Mouse (Mus musculus): Measurements from ENCODE around the gene Gk5. TPM values are rescaled to one million over a fixed set of nuclear protein-coding genes. Genes with fewer than 3 reads are reported as not detected.
A peak's percentile ranks its signal among the peaks of the same experiment; 100 is the strongest.

The Gk5 gene
- total and polyA plus RNA-seq, 3 experiments, result 2.0 to 2.4 (median 2.2) TPM

- Histone ChIP-seq H3K4me1 (ENCODE audit: control insufficient read depth in 1 of 2, insufficient read depth in 2 of 2) (peaks cover 0 to 3% of the 10 kb centered on the region in 2 experiments; a peak in 1 of 4 replicates), H3K27ac (ENCODE audit: insufficient read depth, low read depth) (no peak overlapping the region), H3K79me2 (replicated peaks; ENCODE audit: control insufficient read depth, extremely low read depth, insufficient read depth, poor library complexity, severe bottlenecking) (no peaks in the 10 kb centered on the region), H3K9me3 (replicated peaks; ENCODE audit: low read length) (no peaks in the 10 kb centered on the region), H3K9ac (ENCODE audit: insufficient read depth, low read depth) (no peak overlapping the region), H3K4me3 (replicated peaks in 1 of 3; ENCODE audit: low read depth in 2 of 3, low read length in 2 of 3, poor library complexity in 1 of 3) (no peak overlapping the region), H3K36me3 (replicated peaks in 1 of 2; ENCODE audit: control insufficient read depth in 1 of 2, insufficient read depth in 1 of 2, low read length in 1 of 2) (no peaks in the 10 kb centered on the region), H3K27me3 (replicated peaks) (no peaks in the 10 kb centered on the region), H3K4me2 (ENCODE audit: insufficient read depth, low read depth, poor library complexity, severe bottlenecking) (no peak overlapping the region)
- no peak for DNase-seq (ENCODE audit: extremely low read depth)
- TF ChIP-seq MAFK (IDR thresholded peaks at IDR 0.05; ENCODE audit: insufficient replicate concordance, low read length) (no peak), UBTF (IDR thresholded peaks at IDR 0.05; ENCODE audit: low read depth, low read length) (no peak), PAX5 (IDR thresholded peaks at IDR 0.05; ENCODE audit: low read length) (no peak), RAD21 (IDR thresholded peaks at IDR 0.05; ENCODE audit: low read depth, low read length) (peak; percentile 37), POLR2AphosphoS2 (IDR thresholded peaks at IDR 0.05; ENCODE audit: low read depth, low read length) (no peak), MYC (IDR thresholded peaks at IDR 0.05; ENCODE audit: low read depth, low read length) (peak; percentile 74; the same call in 1 of the 2 replicates), ZC3H11A (IDR thresholded peaks at IDR 0.05; ENCODE audit: low read depth, low read length) (no peak), USF1 (IDR thresholded peaks at IDR 0.05; ENCODE audit: low read depth, low read length) (no peak), MXI1 (IDR thresholded peaks at IDR 0.05; ENCODE audit: low read depth, low read length) (no peak), CTCF (conservative IDR thresholded peaks at IDR 0.05 in 1 of 2, IDR thresholded peaks at IDR 0.05 in 1 of 2; ENCODE audit: low read depth in 2 of 2, low read length in 2 of 2) (peak in 1 of 2 experiments; percentile 69; a peak in 2 of 4 replicates), ETS1 (conservative IDR thresholded peaks at IDR 0.05; ENCODE audit: low read depth, low read length) (no peak), KAT2A (IDR thresholded peaks at IDR 0.05; ENCODE audit: insufficient replicate concordance, low read length) (no peak)
- in situ Hi-C loops (cut with MboI; ENCODE audit: low pct_ligation_motif_present, low pct_unique_long_range_greater_than_20kb, low sequenced_read_pairs) (no loop called here), dilution Hi-C loops (cut with MboI; ENCODE audit: extremely low pct_ligation_motif_present, extremely low pct_unique_long_range_greater_than_20kb, low sequenced_read_pairs) (no loop called here)
These were observed 98.6 kb downstream of the Gk5 start for GRCm38 (mm10) chr9:96217799-96218198.

- no peaks in the 10 kb centered on the region for H3K79me2 ChIP-seq (replicated peaks; ENCODE audit: control insufficient read depth, extremely low read depth, insufficient read depth, poor library complexity, severe bottlenecking)
- in situ Hi-C loops (cut with MboI; ENCODE audit: low pct_ligation_motif_present, low pct_unique_long_range_greater_than_20kb, low sequenced_read_pairs), result no loop called here
- no peak overlapping the region for H3K27ac ChIP-seq (ENCODE audit: insufficient read depth, low read depth)
- H3K4me1 ChIP-seq (ENCODE audit: control insufficient read depth in 1 of 2, insufficient read depth in 2 of 2), result peaks cover 0 to 2% of the 10 kb centered on the region in 2 experiments; a peak in 1 of 4 replicates
- no peaks in the 10 kb centered on the region for H3K27me3 ChIP-seq (replicated peaks)
- DNase-seq (ENCODE audit: extremely low read depth), result no peak
- dilution Hi-C loops (cut with MboI; ENCODE audit: extremely low pct_ligation_motif_present, extremely low pct_unique_long_range_greater_than_20kb, low sequenced_read_pairs), result no loop called here
- no peak overlapping the region for H3K4me2 ChIP-seq (ENCODE audit: insufficient read depth, low read depth, poor library complexity, severe bottlenecking)
- H3K4me3 ChIP-seq (replicated peaks in 1 of 3; ENCODE audit: low read depth in 2 of 3, low read length in 2 of 3, poor library complexity in 1 of 3), result no peak overlapping the region
- TF ChIP-seq MXI1 (IDR thresholded peaks at IDR 0.05; ENCODE audit: low read depth, low read length) (no peak), ELF1 (IDR thresholded peaks at IDR 0.05; ENCODE audit: low read depth, low read length) (no peak), ZKSCAN1 (IDR thresholded peaks at IDR 0.05; ENCODE audit: borderline replicate concordance, low read depth, low read length) (no peak), MAX (IDR thresholded peaks at IDR 0.05; ENCODE audit: low read length) (no peak), MAZ (IDR thresholded peaks at IDR 0.05; ENCODE audit: low read depth, low read length) (no peak), JUN (IDR thresholded peaks at IDR 0.05; ENCODE audit: insufficient read depth, low read depth, low read length) (no peak)
- no peak overlapping the region for H3K9ac ChIP-seq (ENCODE audit: insufficient read depth, low read depth)
- H3K9me3 ChIP-seq (replicated peaks; ENCODE audit: low read length), result no peaks in the 10 kb centered on the region
- H3K36me3 ChIP-seq (replicated peaks in 1 of 2; ENCODE audit: control insufficient read depth in 1 of 2, insufficient read depth in 1 of 2, low read length in 1 of 2), result no peaks in the 10 kb centered on the region
These were observed 100.0 kb downstream of the Gk5 start for GRCm38 (mm10) chr9:96219114-96219669.

Measured in CH12.LX (cell line).